Mouse (Mus musculus): ENCODE results near the gene Larp4. TPM values are rescaled to one million over a fixed set of nuclear protein-coding genes. Genes with fewer than 3 reads are reported as not detected.

The Larp4 gene
- polyA plus RNA-seq, 1 experiment from 2014 or later, result 29.5 TPM

GRCm38 (mm10) chr15:100040541-100041266 is 70.8 kb downstream of the Larp4 start:
- Histone ChIP-seq H3K27me3 (peaks cover 7% of the 10 kb centered on the region; the same call in 1 of the 2 replicates), H3K9ac (replicated peaks) (peak overlapping the region; percentile 46; the same call in 1 of the 2 replicates), H3K27ac (no peak overlapping the region), H3K4me2 (peak overlapping the region; percentile 79), H3K4me3 (replicated peaks) (peak overlapping the region; percentile 0; the same call in 1 of the 2 replicates), H3K4me1 (replicated peaks) (peaks cover 26% of the 10 kb centered on the region), H3K36me3 (peaks cover 6% of the 10 kb centered on the region; the same call in 1 of the 2 replicates), H3K9me3 (no peaks in the 10 kb centered on the region)
- 38% methylated on average over 14 of the region's 14 CpGs for WGBS
- no peak for ATAC-seq (ENCODE audit: insufficient number of reproducible peaks, insufficient read depth, low FRiP score, low TSS enrichment, low read depth)

DNA sequence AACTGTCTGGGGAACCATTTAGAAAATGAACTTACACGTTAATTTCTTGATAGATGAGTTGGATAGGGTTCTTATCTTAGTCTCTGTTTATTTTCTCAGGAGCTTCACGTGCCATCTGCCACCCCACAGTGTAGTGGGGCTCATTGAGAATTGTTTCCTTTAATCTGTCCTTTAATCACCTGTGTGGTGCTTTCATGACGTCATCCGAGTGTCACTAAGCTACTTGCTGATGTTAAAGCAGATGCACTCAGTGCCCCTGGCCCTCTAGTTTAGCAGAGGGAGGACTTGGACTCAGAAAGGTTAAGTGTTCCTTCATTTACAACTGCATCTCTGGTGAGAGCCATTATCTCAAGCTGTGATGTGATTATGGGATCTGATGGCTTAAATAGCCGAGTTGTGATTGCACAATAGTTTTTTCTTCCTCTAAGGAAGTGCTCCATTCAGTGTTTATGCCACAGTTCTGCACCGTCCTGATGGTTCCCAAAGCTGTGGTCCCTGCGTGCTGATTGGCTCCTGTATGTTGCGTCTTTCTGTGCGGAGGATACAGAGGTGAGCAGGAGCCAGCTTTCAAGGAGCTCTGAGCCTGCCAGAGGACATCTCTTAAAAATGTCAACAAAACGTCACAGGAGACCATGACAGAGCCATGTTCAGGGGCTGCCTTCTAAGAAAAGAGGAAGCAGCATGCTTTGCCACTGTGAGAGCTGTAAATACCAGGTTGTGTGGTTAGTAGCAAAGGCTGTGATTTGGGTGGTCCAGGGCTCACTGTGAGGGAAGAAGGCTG is 71.6 kb downstream of the Larp4 start:
- Histone ChIP-seq H3K27me3 (peaks cover 7% of the 10 kb centered on the region; the same call in 1 of the 2 replicates), H3K4me3 (replicated peaks) (no peak overlapping the region), H3K27ac (no peak overlapping the region), H3K4me2 (peak overlapping the region; percentile 79), H3K36me3 (peaks cover 6% of the 10 kb centered on the region; the same call in 1 of the 2 replicates), H3K9me3 (no peaks in the 10 kb centered on the region), H3K9ac (replicated peaks) (peak overlapping the region; percentile 46; the same call in 1 of the 2 replicates), H3K4me1 (replicated peaks) (peaks cover 30% of the 10 kb centered on the region)
- 48% methylated on average over 10 of the region's 10 CpGs for WGBS
- ATAC-seq (ENCODE audit: insufficient number of reproducible peaks, insufficient read depth, low FRiP score, low TSS enrichment, low read depth), result no peak

- no peak for ATAC-seq (ENCODE audit: insufficient number of reproducible peaks, insufficient read depth, low FRiP score, low TSS enrichment, low read depth)
- 75% methylated on average over 9 of the region's 9 CpGs for WGBS
- Histone ChIP-seq H3K4me2 (no peak overlapping the region), H3K9ac (replicated peaks) (peak overlapping the region; percentile 24; the same call in 1 of the 2 replicates), H3K36me3 (peaks cover 9% of the 10 kb centered on the region; the same call in 1 of the 2 replicates), H3K9me3 (no peaks in the 10 kb centered on the region), H3K4me1 (replicated peaks) (peaks cover 30% of the 10 kb centered on the region), H3K4me3 (replicated peaks) (no peak overlapping the region), H3K27me3 (peaks cover 7% of the 10 kb centered on the region; the same call in 1 of the 2 replicates), H3K27ac (no peak overlapping the region)
Measured at GRCm38 (mm10) chr15:100042048-100042400, 72.2 kb downstream of the Larp4 start.

GRCm38 (mm10) chr15:100045576-100045975 is 75.7 kb downstream of the Larp4 start:
- no peak overlapping the region for H3K4me2 ChIP-seq
- no peaks in the 10 kb centered on the region for H3K27me3 ChIP-seq
- peaks cover 24% of the 10 kb centered on the region for H3K4me1 ChIP-seq (replicated peaks)
- H3K4me3 ChIP-seq (replicated peaks), result no peak overlapping the region
- no peak overlapping the region for H3K9ac ChIP-seq (replicated peaks)
- H3K9me3 ChIP-seq, result no peaks in the 10 kb centered on the region
- H3K36me3 ChIP-seq, result peaks cover 22% of the 10 kb centered on the region
- ATAC-seq (ENCODE audit: insufficient number of reproducible peaks, insufficient read depth, low FRiP score, low TSS enrichment, low read depth), result no peak
- H3K27ac ChIP-seq, result no peak overlapping the region
- 53% methylated on average over 6 of the region's 6 CpGs for WGBS

DNA sequence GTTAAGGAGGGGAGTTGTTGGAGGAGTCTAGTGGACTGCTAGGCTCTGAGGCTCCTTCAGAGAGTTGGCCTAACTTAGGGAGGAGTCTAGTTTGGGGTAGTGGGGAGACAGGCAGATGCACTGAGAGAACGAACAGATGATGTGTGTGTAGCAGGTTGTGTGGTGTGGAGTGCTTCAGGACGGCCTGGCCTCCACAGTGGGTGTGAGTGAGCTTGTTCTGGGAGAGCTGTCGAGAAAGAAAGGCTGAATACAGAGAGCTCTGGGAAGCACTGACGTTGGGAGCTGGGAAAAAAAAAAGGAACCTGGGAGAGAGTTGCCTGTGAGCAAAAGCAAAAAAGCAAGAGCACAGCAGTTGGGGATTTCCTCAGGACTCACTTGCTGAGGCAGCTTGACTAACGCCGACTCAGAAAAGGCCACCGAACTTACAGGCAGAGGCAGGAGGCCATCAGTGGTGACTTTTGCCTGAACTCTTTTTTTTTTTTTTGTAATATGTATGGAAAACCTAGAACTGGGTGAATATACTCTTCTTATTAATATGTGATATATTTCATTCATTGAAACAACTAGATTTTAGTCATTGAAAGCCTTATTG is 79.7 kb downstream of the Larp4 start:
- WGBS, result 86% methylated on average over 7 of the region's 7 CpGs
- ATAC-seq (ENCODE audit: insufficient number of reproducible peaks, insufficient read depth, low FRiP score, low TSS enrichment, low read depth), result no peak
- no peak overlapping the region for H3K27ac ChIP-seq
- no peak overlapping the region for H3K4me3 ChIP-seq (replicated peaks)
- no peak overlapping the region for H3K9ac ChIP-seq (replicated peaks)
- H3K9me3 ChIP-seq, result no peaks in the 10 kb centered on the region
- H3K4me2 ChIP-seq, result no peak overlapping the region
- H3K36me3 ChIP-seq, result peaks cover 16% of the 10 kb centered on the region
- H3K27me3 ChIP-seq, result no peaks in the 10 kb centered on the region
- peaks cover 16% of the 10 kb centered on the region for H3K4me1 ChIP-seq (replicated peaks)

- H3K4me2 ChIP-seq, result no peak overlapping the region
- no peak overlapping the region for H3K4me3 ChIP-seq (replicated peaks)
- H3K4me1 ChIP-seq (replicated peaks), result peaks cover 8% of the 10 kb centered on the region; the same call in 1 of the 2 replicates
- no peaks in the 10 kb centered on the region for H3K9me3 ChIP-seq
- no peak for ATAC-seq (ENCODE audit: insufficient number of reproducible peaks, insufficient read depth, low FRiP score, low TSS enrichment, low read depth)
- peaks cover 16% of the 10 kb centered on the region for H3K36me3 ChIP-seq
- H3K27ac ChIP-seq, result no peak overlapping the region
- no peak overlapping the region for H3K9ac ChIP-seq (replicated peaks)
- no peaks in the 10 kb centered on the region for H3K27me3 ChIP-seq
- WGBS, result 83% methylated on average over 7 of the region's 7 CpGs
Measured at GRCm38 (mm10) chr15:100050940-100051339, 81.1 kb downstream of the Larp4 start.

GRCm38 (mm10) chr15:100052726-100053125 is 82.9 kb downstream of the Larp4 start:
- Histone ChIP-seq H3K36me3 (peaks cover 9% of the 10 kb centered on the region), H3K9me3 (no peaks in the 10 kb centered on the region), H3K27ac (no peak overlapping the region), H3K9ac (replicated peaks) (no peak overlapping the region), H3K4me3 (replicated peaks) (no peak overlapping the region), H3K4me2 (no peak overlapping the region), H3K27me3 (no peaks in the 10 kb centered on the region), H3K4me1 (replicated peaks) (peaks cover 6% of the 10 kb centered on the region; the same call in 1 of the 2 replicates)
- WGBS, result 75% methylated on average over 3 of the region's 3 CpGs
- ATAC-seq (ENCODE audit: insufficient number of reproducible peaks, insufficient read depth, low FRiP score, low TSS enrichment, low read depth), result no peak

GRCm38 (mm10) chr15:100056397-100056908 is 86.6 kb downstream of the Larp4 start:
- ATAC-seq (ENCODE audit: insufficient number of reproducible peaks, insufficient read depth, low FRiP score, low TSS enrichment, low read depth), result no peak
- H3K9me3 ChIP-seq, result no peaks in the 10 kb centered on the region
- H3K4me2 ChIP-seq, result no peak overlapping the region
- H3K27ac ChIP-seq, result no peak overlapping the region
- WGBS, result 90% methylated on average over 7 of the region's 7 CpGs
- no peak overlapping the region for H3K9ac ChIP-seq (replicated peaks)
- no peak overlapping the region for H3K4me3 ChIP-seq (replicated peaks)
- H3K36me3 ChIP-seq, result no peaks in the 10 kb centered on the region; the same call in 1 of the 2 replicates
- no peaks in the 10 kb centered on the region for H3K27me3 ChIP-seq
- H3K4me1 ChIP-seq (replicated peaks), result 0 out of 2 replicates have a peak, but pooled peaks cover under 1% of the 10 kb centered on the region

GRCm38 (mm10) chr15:100057698-100058097 is 87.8 kb downstream of the Larp4 start:
- no peak overlapping the region for H3K9ac ChIP-seq (replicated peaks)
- no peaks in the 10 kb centered on the region for H3K4me1 ChIP-seq (replicated peaks)
- no peak overlapping the region for H3K27ac ChIP-seq
- H3K4me2 ChIP-seq, result no peak overlapping the region
- ATAC-seq (ENCODE audit: insufficient number of reproducible peaks, insufficient read depth, low FRiP score, low TSS enrichment, low read depth), result no peak
- WGBS, result 87% methylated on average over 3 of the region's 3 CpGs
- no peaks in the 10 kb centered on the region for H3K27me3 ChIP-seq
- no peaks in the 10 kb centered on the region for H3K9me3 ChIP-seq
- H3K36me3 ChIP-seq, result no peaks in the 10 kb centered on the region; the same call in 1 of the 2 replicates
- no peak overlapping the region for H3K4me3 ChIP-seq (replicated peaks)

DNA sequence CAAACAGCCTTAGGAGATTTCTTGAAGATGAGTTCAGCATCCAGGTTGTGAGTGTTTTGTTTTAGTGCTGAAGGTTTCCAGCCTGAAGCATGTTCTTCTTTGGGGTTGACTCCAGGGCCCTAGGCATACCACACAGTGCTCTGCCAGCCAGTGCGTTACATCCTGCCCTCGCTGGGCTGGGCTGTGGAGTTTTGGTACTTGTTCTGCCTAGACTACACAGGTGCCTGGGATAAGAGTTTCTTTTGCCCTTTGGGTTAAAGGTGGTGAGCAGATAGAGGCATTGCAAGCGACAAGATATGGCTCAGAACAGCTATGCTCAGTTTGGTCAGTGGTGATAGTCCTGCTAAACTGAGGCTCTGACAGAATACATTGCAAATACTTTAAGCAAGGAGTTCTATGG is 88.3 kb downstream of the Larp4 start:
- Histone ChIP-seq H3K27me3 (no peaks in the 10 kb centered on the region), H3K36me3 (no peaks in the 10 kb centered on the region; the same call in 1 of the 2 replicates), H3K9ac (replicated peaks) (no peak overlapping the region), H3K9me3 (no peaks in the 10 kb centered on the region), H3K4me3 (replicated peaks) (no peak overlapping the region), H3K4me1 (replicated peaks) (no peaks in the 10 kb centered on the region), H3K4me2 (no peak overlapping the region), H3K27ac (no peak overlapping the region)
- 92% methylated on average over 3 of the region's 3 CpGs for WGBS
- ATAC-seq (ENCODE audit: insufficient number of reproducible peaks, insufficient read depth, low FRiP score, low TSS enrichment, low read depth), result no peak

- ATAC-seq (ENCODE audit: insufficient number of reproducible peaks, insufficient read depth, low FRiP score, low TSS enrichment, low read depth), result no peak
- no peak overlapping the region for H3K4me2 ChIP-seq
- no peaks in the 10 kb centered on the region for H3K9me3 ChIP-seq
- H3K27ac ChIP-seq, result no peak overlapping the region
- no peak overlapping the region for H3K9ac ChIP-seq (replicated peaks)
- no peaks in the 10 kb centered on the region; the same call in 1 of the 2 replicates for H3K36me3 ChIP-seq
- 79% methylated on average over 11 of the region's 11 CpGs for WGBS
- H3K4me3 ChIP-seq (replicated peaks), result no peak overlapping the region
- no peaks in the 10 kb centered on the region for H3K27me3 ChIP-seq
- no peaks in the 10 kb centered on the region for H3K4me1 ChIP-seq (replicated peaks)
Measured at GRCm38 (mm10) chr15:100058912-100059311, 89.0 kb downstream of the Larp4 start.
